Mouse (Mus musculus): ENCODE measurements around the gene Elavl3. TPM values are rescaled to one million over a fixed set of nuclear protein-coding genes. Genes with fewer than 3 reads are reported as not detected.

Gene Elavl3
- polyA plus RNA-seq, 1 experiment from 2014 or later: 0.19 TPM

- H3K4me1 ChIP-seq (replicated peaks; ENCODE audit: control insufficient read depth, insufficient read depth, low read length): peaks cover 19% of the 10 kb centered on the region
- 0 out of 2 replicates have a peak overlapping the region, but pooled peaks have one; percentile 3 for H3K4me3 ChIP-seq (ENCODE audit: low read depth, low read length)
- peaks cover 52% of the 10 kb centered on the region for H3K27me3 ChIP-seq (replicated peaks; ENCODE audit: control insufficient read depth, insufficient read depth, low read length)
- 2% methylated on average over 32 of the region's 32 CpGs for WGBS
- no peak overlapping the region for H3K27ac ChIP-seq (ENCODE audit: low read depth, low read length)
- ATAC-seq (replicated peaks; ENCODE audit: low FRiP score): peak; percentile 60
- H3K9ac ChIP-seq (ENCODE audit: low read depth, low read length): no peak overlapping the region
- H3K36me3 ChIP-seq (ENCODE audit: control insufficient read depth, insufficient read depth, low read length): peaks cover 10% of the 10 kb centered on the region
- peak; percentile 78 for DNase-seq (ENCODE audit: low spot score)
- H3K4me2 ChIP-seq: peak overlapping the region; percentile 51
- no peaks in the 10 kb centered on the region for H3K9me3 ChIP-seq (ENCODE audit: control insufficient read depth, low read length)
Measured at GRCm38 (mm10) chr9:22054411-22055076, 2.7 kb upstream of the Elavl3 start.

- H3K4me3 ChIP-seq (ENCODE audit: low read depth, low read length): no peak overlapping the region
- H3K27ac ChIP-seq (ENCODE audit: low read depth, low read length): no peak overlapping the region
- H3K4me1 ChIP-seq (replicated peaks; ENCODE audit: control insufficient read depth, insufficient read depth, low read length): peaks cover 19% of the 10 kb centered on the region
- H3K9me3 ChIP-seq (ENCODE audit: control insufficient read depth, low read length): no peaks in the 10 kb centered on the region
- H3K36me3 ChIP-seq (ENCODE audit: control insufficient read depth, insufficient read depth, low read length): peaks cover 5% of the 10 kb centered on the region
- peaks cover 58% of the 10 kb centered on the region for H3K27me3 ChIP-seq (replicated peaks; ENCODE audit: control insufficient read depth, insufficient read depth, low read length)
- H3K9ac ChIP-seq (ENCODE audit: low read depth, low read length): no peak overlapping the region
- no peak for ATAC-seq (replicated peaks; ENCODE audit: low FRiP score)
- WGBS: 16% methylated on average over 6 of the region's 7 CpGs
- H3K4me2 ChIP-seq: no peak overlapping the region
- DNase-seq (ENCODE audit: low spot score): no peak
Measured at GRCm38 (mm10) chr9:22053657-22054056, 1.8 kb upstream of the Elavl3 start.

- ATAC-seq (replicated peaks; ENCODE audit: low FRiP score) (no peak), DNase-seq (ENCODE audit: low spot score) (peak; percentile 43)
- H3K4me2 ChIP-seq: peak overlapping the region; percentile 75
- H3K4me3 ChIP-seq (ENCODE audit: low read depth, low read length): peak overlapping the region; percentile 41
- peaks cover 19% of the 10 kb centered on the region for H3K4me1 ChIP-seq (replicated peaks; ENCODE audit: control insufficient read depth, insufficient read depth, low read length)
- 3% methylated on average over 67 of the region's 67 CpGs for WGBS
- H3K9ac ChIP-seq (ENCODE audit: low read depth, low read length): no peak overlapping the region
- H3K36me3 ChIP-seq (ENCODE audit: control insufficient read depth, insufficient read depth, low read length): no peaks in the 10 kb centered on the region
- H3K27ac ChIP-seq (ENCODE audit: low read depth, low read length): no peak overlapping the region
- H3K9me3 ChIP-seq (ENCODE audit: control insufficient read depth, low read length): no peaks in the 10 kb centered on the region
- peaks cover 65% of the 10 kb centered on the region for H3K27me3 ChIP-seq (replicated peaks; ENCODE audit: control insufficient read depth, insufficient read depth, low read length)
Measured at GRCm38 (mm10) chr9:22051161-22051957, 464 bp downstream of the Elavl3 start.

- DNase-seq (ENCODE audit: low spot score) (peak; percentile 82), ATAC-seq (replicated peaks; ENCODE audit: low FRiP score) (peak; percentile 76)
- Histone ChIP-seq H3K4me3 (ENCODE audit: low read depth, low read length) (peak overlapping the region; percentile 41), H3K9me3 (ENCODE audit: control insufficient read depth, low read length) (no peaks in the 10 kb centered on the region), H3K4me1 (replicated peaks; ENCODE audit: control insufficient read depth, insufficient read depth, low read length) (peaks cover 19% of the 10 kb centered on the region), H3K36me3 (ENCODE audit: control insufficient read depth, insufficient read depth, low read length) (no peaks in the 10 kb centered on the region), H3K27ac (ENCODE audit: low read depth, low read length) (no peak overlapping the region), H3K27me3 (replicated peaks; ENCODE audit: control insufficient read depth, insufficient read depth, low read length) (peaks cover 61% of the 10 kb centered on the region), H3K4me2 (peak overlapping the region; percentile 75), H3K9ac (ENCODE audit: low read depth, low read length) (no peak overlapping the region)
- 2% methylated on average over 43 of the region's 43 CpGs for WGBS
Measured at GRCm38 (mm10) chr9:22050351-22050889, 1.4 kb downstream of the Elavl3 start.

GRCm38 (mm10) chr9:22049721-22050270 is 2.0 kb downstream of the Elavl3 start:
- WGBS: 50% methylated on average over 4 of the region's 4 CpGs
- DNase-seq (ENCODE audit: low spot score): no peak
- H3K4me3 ChIP-seq (ENCODE audit: low read depth, low read length): no peak overlapping the region

GRCm38 (mm10) chr9:22049315-22049714 is 2.5 kb downstream of the Elavl3 start:
- Histone ChIP-seq H3K9me3 (ENCODE audit: control insufficient read depth, low read length) (no peaks in the 10 kb centered on the region), H3K4me1 (replicated peaks; ENCODE audit: control insufficient read depth, insufficient read depth, low read length) (peaks cover 17% of the 10 kb centered on the region), H3K36me3 (ENCODE audit: control insufficient read depth, insufficient read depth, low read length) (no peaks in the 10 kb centered on the region), H3K4me2 (no peak overlapping the region), H3K27ac (ENCODE audit: low read depth, low read length) (no peak overlapping the region), H3K27me3 (replicated peaks; ENCODE audit: control insufficient read depth, insufficient read depth, low read length) (peaks cover 56% of the 10 kb centered on the region), H3K9ac (ENCODE audit: low read depth, low read length) (no peak overlapping the region), H3K4me3 (ENCODE audit: low read depth, low read length) (no peak overlapping the region)
- ATAC-seq (replicated peaks; ENCODE audit: low FRiP score): no peak
- 65% methylated on average over 11 of the region's 11 CpGs for WGBS
- DNase-seq (ENCODE audit: low spot score): no peak

More at GRCm38 (mm10) chr9:22049721-22050270, 2.0 kb downstream of the Elavl3 start:
- Histone ChIP-seq H3K36me3 (ENCODE audit: control insufficient read depth, insufficient read depth, low read length) (no peaks in the 10 kb centered on the region), H3K9ac (ENCODE audit: low read depth, low read length) (no peak overlapping the region), H3K4me2 (peak overlapping the region; percentile 75; the same call in 1 of the 2 replicates), H3K4me1 (replicated peaks; ENCODE audit: control insufficient read depth, insufficient read depth, low read length) (peaks cover 19% of the 10 kb centered on the region), H3K27me3 (replicated peaks; ENCODE audit: control insufficient read depth, insufficient read depth, low read length) (peaks cover 61% of the 10 kb centered on the region), H3K27ac (ENCODE audit: low read depth, low read length) (no peak overlapping the region), H3K9me3 (ENCODE audit: control insufficient read depth, low read length) (no peaks in the 10 kb centered on the region)
- no peak for ATAC-seq (replicated peaks; ENCODE audit: low FRiP score)

GRCm38 (mm10) chr9:22047329-22047728 is 4.5 kb downstream of the Elavl3 start:
- peaks cover 17% of the 10 kb centered on the region for H3K4me1 ChIP-seq (replicated peaks; ENCODE audit: control insufficient read depth, insufficient read depth, low read length)
- no peaks in the 10 kb centered on the region for H3K36me3 ChIP-seq (ENCODE audit: control insufficient read depth, insufficient read depth, low read length)
- no peak overlapping the region for H3K4me3 ChIP-seq (ENCODE audit: low read depth, low read length)
- DNase-seq (ENCODE audit: low spot score) (no peak), ATAC-seq (replicated peaks; ENCODE audit: low FRiP score) (no peak)
- H3K27me3 ChIP-seq (replicated peaks; ENCODE audit: control insufficient read depth, insufficient read depth, low read length): peaks cover 40% of the 10 kb centered on the region
- H3K27ac ChIP-seq (ENCODE audit: low read depth, low read length): no peak overlapping the region
- no peak overlapping the region for H3K4me2 ChIP-seq
- H3K9ac ChIP-seq (ENCODE audit: low read depth, low read length): no peak overlapping the region
- H3K9me3 ChIP-seq (ENCODE audit: control insufficient read depth, low read length): no peaks in the 10 kb centered on the region
- whole genome bisulfite sequencing: 64% methylated on average over 9 of the region's 9 CpGs

- no peaks in the 10 kb centered on the region for H3K9me3 ChIP-seq (ENCODE audit: control insufficient read depth, low read length)
- 59% methylated on average over 2 of the region's 2 CpGs for WGBS
- H3K36me3 ChIP-seq (ENCODE audit: control insufficient read depth, insufficient read depth, low read length): no peaks in the 10 kb centered on the region
- ATAC-seq (replicated peaks; ENCODE audit: low FRiP score) (no peak), DNase-seq (ENCODE audit: low spot score) (no peak)
- H3K4me3 ChIP-seq (ENCODE audit: low read depth, low read length): no peak overlapping the region
- H3K9ac ChIP-seq (ENCODE audit: low read depth, low read length): no peak overlapping the region
- no peaks in the 10 kb centered on the region for H3K4me1 ChIP-seq (replicated peaks; ENCODE audit: control insufficient read depth, insufficient read depth, low read length)
- H3K27ac ChIP-seq (ENCODE audit: low read depth, low read length): no peak overlapping the region
- no peak overlapping the region for H3K4me2 ChIP-seq
- no peaks in the 10 kb centered on the region; the same call in none of the 2 replicates for H3K27me3 ChIP-seq (replicated peaks; ENCODE audit: control insufficient read depth, insufficient read depth, low read length)
Measured at GRCm38 (mm10) chr9:22041832-22042231, 10.0 kb downstream of the Elavl3 start.

All from liver, embryonic 11.5 days (tissue).